Mouse (Mus musculus): ENCODE data around the gene Polg. TPM values are rescaled to one million over a fixed set of nuclear protein-coding genes. Genes with fewer than 3 reads are reported as not detected.

The Polg gene
- total RNA-seq, 2 experiments from 2014 or later, result 75.5 to 87.3 TPM

DNA sequence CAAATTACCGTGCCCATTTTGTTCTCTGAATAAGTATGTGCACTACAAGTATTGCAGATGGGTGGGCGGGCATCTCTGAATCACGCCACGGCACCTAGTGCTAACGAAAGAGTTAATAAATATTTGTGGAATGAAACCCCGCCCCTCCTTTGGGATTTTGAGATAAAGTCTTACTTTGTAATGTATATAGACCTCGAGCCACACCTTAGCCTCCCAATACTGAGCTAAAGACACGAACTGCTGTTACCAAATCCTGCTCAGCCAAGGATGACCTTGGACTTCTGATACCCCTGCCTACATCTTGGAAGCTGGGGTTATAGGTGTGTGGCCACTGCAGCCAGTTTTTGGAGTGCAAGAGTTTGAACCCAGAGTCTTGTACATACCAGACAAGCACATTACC lies 67.7 kb downstream of the Polg start:
- intact Hi-C loops (cut with DNase I), result no loop called here
- no peak for DNase-seq (ENCODE audit: low spot score in 2 of 2)

- intact Hi-C loops (cut with DNase I), result no loop called here
- no peak for DNase-seq (ENCODE audit: low spot score in 2 of 2)
Observed at GRCm38 (mm10) chr7:79397446-79397963, 68.7 kb downstream of the Polg start.

Small RNAs within 50 kb of the gene (microRNA-seq; reads per million reads assigned to microRNA genes)
- gene Mir9-3, result 60.8 to 87.1 reads per million in 2 experiments

Other genes starting within 250 kb of the Polg start
- gene Abhd2, start 193.2 kb downstream of the Polg start, total RNA-seq (2021), result 100 to 1,000 TPM; 103 to 120 TPM
- gene Rlbp1, start 79.3 kb downstream of the Polg start, total RNA-seq (2021), result 10 to 100 TPM; 21.2 to 22.4 TPM
- under 1 TPM; 0.57 to 0.92 TPM for gene Fanci, start 74.4 kb downstream of the Polg start, total RNA-seq (2021)
- 1 to 10 TPM; 2.0 to 2.8 TPM for gene Rhcg, start 151.3 kb upstream of the Polg start, total RNA-seq (2021)
- under 1 TPM in 1 of 2 experiments, not detected in 1; 0.11 TPM for gene Ticrr, start 193.8 kb upstream of the Polg start, total RNA-seq (2021)
- gene Kif7, start 249.4 kb upstream of the Polg start, total RNA-seq (2021), result 1 to 10 TPM; 1.1 to 1.7 TPM

Measured in left cerebral cortex, postnatal 25 days (tissue).